Mouse (Mus musculus) embryonic fibroblast, embryonic 13.5 days (primary cell): ENCODE results near the gene Apbb1ip.

ENCODE experiments used
- CTCF ChIP-seq: IDR thresholded peaks from 2 replicates; pipeline ENCODE4 v1.5.1; 2011; ENCODE audit warnings: mild to moderate bottlenecking, control low read depth, low read length, moderate library complexity, borderline replicate concordance; ENCODE audit not compliant: insufficient read depth
- POLR2A ChIP-seq: IDR thresholded peaks from 2 replicates; pipeline ENCODE4 v1.6.1; 2011; ENCODE audit warnings: low read depth, mild to moderate bottlenecking, control low read depth, low read length, moderate library complexity

GRCm38 (mm10) chr2:22918651-22919050 is 144.8 kb downstream of the Apbb1ip start:
- TF ChIP-seq CTCF (no peak), POLR2A (no peak)
